Mouse (Mus musculus) myocyte (in vitro differentiated cells): Measurements from ENCODE around the gene H2-Q2.

Source experiments
- CEBPB ChIP-seq: IDR thresholded peaks from 2 replicates; pipeline ENCODE4 v1.6.1; 2011; ENCODE audit warnings: mild to moderate bottlenecking, moderate library complexity; ENCODE audit not compliant: poor library complexity, insufficient read depth, severe bottlenecking
- E2F4 ChIP-seq: IDR thresholded peaks from one replicate; pipeline ENCODE4 v1.6.1; 2011; ENCODE audit warnings: mild to moderate bottlenecking, control low read depth, moderate library complexity; ENCODE audit not compliant: insufficient read depth
- MAX ChIP-seq: IDR thresholded peaks from one replicate; pipeline ENCODE4 v1.6.1; 2011; ENCODE audit warnings: low read depth, mild to moderate bottlenecking, control low read depth
- MYOD1 ChIP-seq, 3 experiments: IDR thresholded peaks; one replicate each; pipeline ENCODE4 v1.6.1; 2011; ENCODE audit warnings: control low read depth in 2 of 3, low read depth in 2 of 3, mild to moderate bottlenecking in 2 of 3, moderate library complexity in 1 of 3; ENCODE audit not compliant: insufficient read length in 2 of 3, control insufficient read depth in 1 of 3
- MYOG ChIP-seq, 3 experiments: IDR thresholded peaks; one replicate each; pipeline ENCODE4 v1.6.1; 2011; ENCODE audit warnings: control low read depth in 2 of 3, low read depth in 2 of 3, mild to moderate bottlenecking in 2 of 3; ENCODE audit not compliant: insufficient read length in 2 of 3, control insufficient read depth in 1 of 3, insufficient read depth in 1 of 3
- POLR2A ChIP-seq: IDR thresholded peaks from one replicate; pipeline ENCODE4 v1.6.1; 2011; ENCODE audit warnings: low read depth, mild to moderate bottlenecking, control low read depth, moderate library complexity; ENCODE audit not compliant: insufficient read length
- POLR2AphosphoS2 ChIP-seq: IDR thresholded peaks from one replicate; pipeline ENCODE4 v1.6.1; 2011; ENCODE audit warnings: low read depth, control low read depth; ENCODE audit not compliant: insufficient read length
- REST ChIP-seq: IDR thresholded peaks from one replicate; pipeline ENCODE4 v1.6.1; 2011; ENCODE audit warnings: mild to moderate bottlenecking, control low read depth, moderate library complexity; ENCODE audit not compliant: insufficient read depth, insufficient read length
- SRF ChIP-seq: IDR thresholded peaks from one replicate; pipeline ENCODE4 v1.6.1; 2011; ENCODE audit warnings: low read depth; ENCODE audit not compliant: control insufficient read depth, insufficient read length
- TCF12 ChIP-seq: IDR thresholded peaks from one replicate; pipeline ENCODE4 v1.6.1; 2011; ENCODE audit warnings: mild to moderate bottlenecking, control low read depth; ENCODE audit not compliant: poor library complexity, insufficient read depth, severe bottlenecking
- TCF3 ChIP-seq: IDR thresholded peaks from one replicate; pipeline ENCODE4 v1.6.1; 2011; ENCODE audit warnings: low read depth, control low read depth; ENCODE audit not compliant: insufficient read length
- USF1 ChIP-seq: IDR thresholded peaks from one replicate; pipeline ENCODE4 v1.6.1; 2011; ENCODE audit warnings: low read depth, mild to moderate bottlenecking, control low read depth, moderate library complexity

DNA sequence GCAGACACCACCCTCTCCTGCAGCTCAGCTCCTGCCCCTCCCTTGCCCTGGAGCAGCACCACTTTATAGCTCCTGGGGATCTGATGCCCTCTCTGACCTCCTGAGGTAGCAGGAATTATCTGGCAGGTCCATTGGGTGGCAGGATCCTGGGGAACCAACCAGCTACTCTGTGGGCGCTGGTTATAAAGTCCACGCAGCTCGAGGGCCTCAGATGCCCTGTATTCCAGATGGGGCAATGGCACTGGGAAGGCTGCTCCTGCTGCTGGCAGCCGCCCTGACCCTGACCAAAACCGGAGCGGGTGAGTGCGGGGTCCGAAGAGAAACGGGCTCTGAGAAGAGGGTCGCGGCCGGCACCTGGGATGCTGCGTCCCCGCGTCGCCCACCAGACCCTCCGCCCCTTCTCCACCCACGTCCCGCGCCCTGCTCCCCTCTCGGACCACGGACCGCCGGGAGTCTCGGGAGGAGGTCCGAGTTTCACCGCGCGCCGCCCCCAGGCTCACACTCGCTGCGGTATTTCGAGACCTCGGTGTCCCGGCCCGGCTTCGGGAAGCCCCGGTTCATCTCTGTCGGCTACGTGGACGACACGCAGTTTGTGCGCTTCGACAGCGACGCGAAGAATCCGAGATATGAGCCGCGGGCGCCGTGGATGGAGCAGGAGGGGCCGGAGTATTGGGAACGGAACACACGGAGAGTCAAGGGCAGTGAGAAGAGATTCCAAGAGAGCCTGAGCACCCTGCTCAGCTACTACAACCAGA lies 21.5 kb upstream of the H2-Q2 start, which contains the start of gene H2-Q1:
- TF ChIP-seq POLR2A, result no peak
- TF ChIP-seq E2F4, result no peak
- no peak for TF ChIP-seq TCF12
- no peak for TF ChIP-seq MAX
- TF ChIP-seq USF1, result no peak
- no peak for TF ChIP-seq MYOG (IDR thresholded peaks at IDR 0.05; ENCODE audit: control insufficient read depth in 1 of 3, insufficient read depth in 1 of 3, insufficient read length in 2 of 3, low read depth in 2 of 3)
- TF ChIP-seq MYOD1 (IDR thresholded peaks at IDR 0.05; ENCODE audit: control insufficient read depth in 1 of 3, insufficient read length in 2 of 3, low read depth in 2 of 3), result no peak
- no peak for TF ChIP-seq CEBPB
- TF ChIP-seq POLR2AphosphoS2, result no peak
- no peak for TF ChIP-seq REST
- TF ChIP-seq SRF, result no peak
- TF ChIP-seq TCF3, result no peak
